Mouse (Mus musculus) telencephalon, adult 2 months (tissue): ENCODE results near the gene Adssl1.

Source experiments
- DNase-seq: peaks from one replicate; pipeline ENCODE4 v3.0.0-alpha.2; 2011; ENCODE audit warnings: low read depth, low spot score

Gene Adssl1

GRCm38 (mm10) chr12:112592985-112593734, 26.7 kb upstream of the Adssl1 start:
- DNase-seq = no peak

- DNase-seq = no peak
Measured at GRCm38 (mm10) chr12:112593951-112594915, 25.6 kb upstream of the Adssl1 start.

GRCm38 (mm10) chr12:112594989-112595388, 24.9 kb upstream of the Adssl1 start:
- no peak for DNase-seq

- DNase-seq = no peak
Measured at GRCm38 (mm10) chr12:112595626-112596025, 24.2 kb upstream of the Adssl1 start.

- DNase-seq = no peak
Measured at GRCm38 (mm10) chr12:112596454-112596853, 23.4 kb upstream of the Adssl1 start.

GRCm38 (mm10) chr12:112596891-112597500, 22.8 kb upstream of the Adssl1 start:
- DNase-seq = no peak

GRCm38 (mm10) chr12:112597618-112598017, 22.2 kb upstream of the Adssl1 start:
- no peak for DNase-seq

GRCm38 (mm10) chr12:112599198-112599597, 20.6 kb upstream of the Adssl1 start:
- no peak for DNase-seq

- DNase-seq = no peak
Measured at GRCm38 (mm10) chr12:112599942-112600611, 19.8 kb upstream of the Adssl1 start.

GRCm38 (mm10) chr12:112604022-112604421, 15.8 kb upstream of the Adssl1 start:
- no peak for DNase-seq

GRCm38 (mm10) chr12:112604709-112605649, 14.9 kb upstream of the Adssl1 start:
- no peak for DNase-seq

- DNase-seq = no peak
Measured at GRCm38 (mm10) chr12:112605766-112606165, 14.1 kb upstream of the Adssl1 start.

GRCm38 (mm10) chr12:112606998-112607397, 12.8 kb upstream of the Adssl1 start:
- no peak for DNase-seq

- DNase-seq = no peak
Measured at GRCm38 (mm10) chr12:112609031-112609430, 10.8 kb upstream of the Adssl1 start.

- DNase-seq = no peak
Measured at GRCm38 (mm10) chr12:112616668-112617067, 3.2 kb upstream of the Adssl1 start.

GRCm38 (mm10) chr12:112617184-112617583, 2.7 kb upstream of the Adssl1 start:
- peak; percentile 87 for DNase-seq

GRCm38 (mm10) chr12:112617898-112618380, 1.9 kb upstream of the Adssl1 start:
- peak; percentile 76 for DNase-seq

GRCm38 (mm10) chr12:112618981-112619685, 712 bp upstream of the Adssl1 start:
- no peak for DNase-seq

- DNase-seq = no peak
Measured at GRCm38 (mm10) chr12:112620354-112621061, 663 bp downstream of the Adssl1 start.
